Mouse (Mus musculus) forebrain, embryonic 14.5 days (tissue): Measurements from ENCODE around the gene Gm21293. TPM values are rescaled to one million over a fixed set of nuclear protein-coding genes. Genes with fewer than 3 reads are reported as not detected.
"Not testable (repeated sequence)": the region's sequence is repeated elsewhere in the genome, so short reads cannot be mapped to it uniquely, and the experiment has no call there.

Experiments
- ATAC-seq: fragments of 200-750 bp; cut with Nextera tagmentation; 2 replicates; pipeline ENCODE4 v1.8.0; 2017; ENCODE audit warnings: mild to moderate bottlenecking, moderate library complexity
- DNase-seq: peaks from one replicate; pipeline ENCODE4 v3.0.0-alpha.2; 2015; ENCODE audit warnings: low spot score
- H3K27ac ChIP-seq: fragments of 300-500 bp; sonication (generic); 2 replicates; pipeline ENCODE4 v1.5.1; 2014; ENCODE audit warnings: low read depth, mild to moderate bottlenecking, control low read depth, low read length, moderate library complexity
- H3K27me3 ChIP-seq: fragments of 300-500 bp; sonication (generic); replicated peaks from 2 replicates; pipeline ENCODE4 v1.6.1; 2014; ENCODE audit warnings: low read length, control low read depth, mixed read lengths; ENCODE audit not compliant: control insufficient read depth, insufficient read depth
- H3K36me3 ChIP-seq: fragments of 300-500 bp; sonication (generic); 2 replicates; pipeline ENCODE4 v1.6.1; 2014; ENCODE audit warnings: low read length, control low read depth; ENCODE audit not compliant: control insufficient read depth, insufficient read depth
- H3K4me1 ChIP-seq: fragments of 300-500 bp; sonication (generic); 2 replicates; pipeline ENCODE4 v1.6.1; 2014; ENCODE audit warnings: antibody characterized with exemption, low read length, control low read depth; ENCODE audit not compliant: control insufficient read depth, insufficient read depth
- H3K4me2 ChIP-seq: fragments of 300-500 bp; sonication (generic); 2 replicates; pipeline ENCODE4 v1.6.1; 2014; ENCODE audit warnings: mild to moderate bottlenecking, control low read depth, low read length
- H3K4me3 ChIP-seq: fragments of 300-500 bp; sonication (generic); 2 replicates; pipeline ENCODE4 v1.5.1; 2014; ENCODE audit warnings: low read depth, low read length, control low read depth
- H3K9ac ChIP-seq: fragments of 300-500 bp; sonication (generic); 2 replicates; pipeline ENCODE4 v1.6.1; 2014; ENCODE audit warnings: mild to moderate bottlenecking, low read length, control low read depth, moderate library complexity
- H3K9me3 ChIP-seq: fragments of 300-500 bp; sonication (generic); replicated peaks from 2 replicates; pipeline ENCODE4 v1.6.1; 2016; ENCODE audit warnings: low read length, control low read depth, mixed read lengths; ENCODE audit not compliant: control insufficient read depth
- WGBS: fragments of 180-500 bp; shearing (Covaris S2); extraction: QIAGEN DNeasy Blood & Tissue Kit; methylation state at CpG from one replicate; pipeline ENCODE4 v1.1.7; 2014; 5-methylcytosine and 5-hydroxymethylcytosine counted together
- polyA plus RNA-seq: library from polyadenylated mRNA; unstranded; fragments of >200 nt; fragmentation: Nextera tagmentation; extraction: Ambion mirVana; gene quantifications from 2 replicates; pipeline ENCODE4 v1.2.1, GENCODE M21; 2014

Gm21293 gene
- not detected in 2 replicates for polyA plus RNA-seq

- not testable (repeated sequence) for H3K36me3 ChIP-seq
- no CpG with 5 or more reads among the region's 3 CpGs for WGBS
Measured at GRCm38 (mm10) chr10:104142687-104143086, at the start of gene Gm21293. TSS of gene Gm21293 (plus strand) at chr10:104142987.

GRCm38 (mm10) chr10:104110044-104110443 is 32.7 kb upstream of the Gm21293 start:
- H3K4me3 ChIP-seq, result no peak overlapping the region
- H3K36me3 ChIP-seq, result no peaks in the 10 kb centered on the region
- H3K4me2 ChIP-seq, result no peak overlapping the region
- H3K27me3 ChIP-seq, result no peaks in the 10 kb centered on the region
- H3K9ac ChIP-seq, result no peak overlapping the region
- no peak overlapping the region for H3K27ac ChIP-seq
- no peaks in the 10 kb centered on the region for H3K9me3 ChIP-seq
- no peaks in the 10 kb centered on the region for H3K4me1 ChIP-seq
- DNase-seq, result no peak
- ATAC-seq, result no peak
- WGBS, result 72% methylated on average over 3 of the region's 3 CpGs

More at GRCm38 (mm10) chr10:104142687-104143086, at the start of gene Gm21293:
- H3K9ac ChIP-seq, H3K9me3 ChIP-seq, H3K27me3 ChIP-seq, H3K27ac ChIP-seq, H3K4me2 ChIP-seq, H3K4me3 ChIP-seq, H3K4me1 ChIP-seq, ATAC-seq, DNase-seq: not testable (repeated sequence)

- H3K9me3 ChIP-seq, result no peaks in the 10 kb centered on the region
- H3K4me2 ChIP-seq, result no peak overlapping the region
- H3K4me3 ChIP-seq, result no peak overlapping the region
- 87% methylated on average over 2 of the region's 2 CpGs for WGBS
- DNase-seq (no peak), ATAC-seq (no peak)
- H3K27me3 ChIP-seq, result no peaks in the 10 kb centered on the region
- H3K4me1 ChIP-seq, result no peaks in the 10 kb centered on the region
- no peak overlapping the region for H3K27ac ChIP-seq
- H3K36me3 ChIP-seq, result no peaks in the 10 kb centered on the region
- H3K9ac ChIP-seq, result no peak overlapping the region
Measured at GRCm38 (mm10) chr10:104118312-104118711, 24.5 kb upstream of the Gm21293 start.

GRCm38 (mm10) chr10:104151197-104151596 is 8.4 kb downstream of the Gm21293 start, which contains the start of gene Gm6763:
TSS of gene Gm6763 (plus strand) at chr10:104151497.
- H3K9me3 ChIP-seq, H3K4me2 ChIP-seq, H3K4me3 ChIP-seq, ATAC-seq, DNase-seq, H3K27me3 ChIP-seq, H3K36me3 ChIP-seq, H3K9ac ChIP-seq, H3K4me1 ChIP-seq, H3K27ac ChIP-seq: not testable (repeated sequence)
- WGBS, result no CpG with 5 or more reads among the region's 3 CpGs

- H3K9ac ChIP-seq, H3K4me1 ChIP-seq, DNase-seq, H3K27ac ChIP-seq, ATAC-seq, H3K9me3 ChIP-seq, H3K36me3 ChIP-seq, H3K4me3 ChIP-seq, H3K27me3 ChIP-seq, H3K4me2 ChIP-seq: not testable (repeated sequence)
- no CpG with 5 or more reads among the region's 3 CpGs for WGBS
Measured at GRCm38 (mm10) chr10:104159706-104160105, 16.9 kb downstream of the Gm21293 start, which contains the start of gene Gm8764. TSS of gene Gm8764 (plus strand) at chr10:104160006.

- no CpG with 5 or more reads among the region's 3 CpGs for WGBS
- H3K9me3 ChIP-seq, result not testable (repeated sequence)
Measured at GRCm38 (mm10) chr10:104168215-104168614, 25.4 kb downstream of the Gm21293 start, which contains the start of gene Gm21304. TSS of gene Gm21304 (plus strand) at chr10:104168515.

GRCm38 (mm10) chr10:104176724-104177123 is 33.9 kb downstream of the Gm21293 start, which contains the start of gene Gm21312:
TSS of gene Gm21312 (plus strand) at chr10:104177024.
- ATAC-seq, H3K4me3 ChIP-seq, H3K27me3 ChIP-seq, H3K36me3 ChIP-seq, H3K27ac ChIP-seq, H3K4me2 ChIP-seq, DNase-seq, H3K9me3 ChIP-seq, H3K4me1 ChIP-seq, H3K9ac ChIP-seq: not testable (repeated sequence)
- no CpG with 5 or more reads among the region's 3 CpGs for WGBS

More at GRCm38 (mm10) chr10:104168215-104168614, 25.4 kb downstream of the Gm21293 start, which contains the start of gene Gm21304:
- H3K27me3 ChIP-seq, H3K4me2 ChIP-seq, H3K4me3 ChIP-seq, H3K36me3 ChIP-seq, DNase-seq, H3K9ac ChIP-seq, H3K4me1 ChIP-seq, H3K27ac ChIP-seq, ATAC-seq: not testable (repeated sequence)

GRCm38 (mm10) chr10:104185233-104185632 is 42.4 kb downstream of the Gm21293 start, which contains the start of gene Gm20765:
TSS of gene Gm20765 (plus strand) at chr10:104185533.
- DNase-seq, ATAC-seq, H3K27ac ChIP-seq, H3K4me3 ChIP-seq, H3K4me2 ChIP-seq, H3K4me1 ChIP-seq, H3K27me3 ChIP-seq, H3K36me3 ChIP-seq, H3K9ac ChIP-seq, H3K9me3 ChIP-seq: not testable (repeated sequence)
- WGBS, result no CpG with 5 or more reads among the region's 3 CpGs

GRCm38 (mm10) chr10:104193742-104194141 is 51.0 kb downstream of the Gm21293 start, which contains the start of gene Gm4340:
TSS of gene Gm4340 (plus strand) at chr10:104194042.
- not testable (repeated sequence) for H3K9me3 ChIP-seq, ATAC-seq, H3K36me3 ChIP-seq, H3K9ac ChIP-seq, H3K4me3 ChIP-seq, H3K4me1 ChIP-seq, H3K4me2 ChIP-seq, H3K27ac ChIP-seq, DNase-seq, H3K27me3 ChIP-seq
- WGBS, result no CpG with 5 or more reads among the region's 3 CpGs
